Mouse (Mus musculus) liver, embryonic 16.5 days (tissue): Measurements from ENCODE around the gene Gfi1b. TPM values are rescaled to one million over a fixed set of nuclear protein-coding genes. Genes with fewer than 3 reads are reported as not detected.

Experiments
- ATAC-seq: fragments of 200-750 bp; cut with Nextera tagmentation; 2 replicates; pipeline ENCODE4 v1.8.0; 2017; ENCODE audit warnings: low read depth, mild to moderate bottlenecking, moderate number of reproducible peaks, moderate library complexity
- H3K27ac ChIP-seq: fragments of 300-500 bp; sonication (generic); 2 replicates; pipeline ENCODE4 v1.5.1; 2014; ENCODE audit warnings: mild to moderate bottlenecking, low read length
- H3K27me3 ChIP-seq: fragments of 300-500 bp; sonication (generic); 2 replicates; pipeline ENCODE4 v1.6.1; 2014; ENCODE audit warnings: low read depth, low read length, mixed read lengths; ENCODE audit not compliant: control insufficient read depth, insufficient read depth
- H3K36me3 ChIP-seq: fragments of 300-500 bp; sonication (generic); 2 replicates; pipeline ENCODE4 v1.6.1; 2014; ENCODE audit warnings: mild to moderate bottlenecking; ENCODE audit not compliant: control insufficient read depth, insufficient read depth
- H3K4me1 ChIP-seq: fragments of 300-500 bp; sonication (generic); 2 replicates; pipeline ENCODE4 v1.6.1; 2014; ENCODE audit warnings: low read depth, low read length, mixed read lengths; ENCODE audit not compliant: control insufficient read depth
- H3K4me2 ChIP-seq: fragments of 300-500 bp; sonication (generic); 2 replicates; pipeline ENCODE4 v1.6.1; 2014; ENCODE audit warnings: low read depth, low read length, mixed read lengths
- H3K4me3 ChIP-seq: fragments of 300-500 bp; sonication (generic); 2 replicates; pipeline ENCODE4 v1.5.1; 2014; ENCODE audit warnings: low read depth, mild to moderate bottlenecking, low read length
- H3K9ac ChIP-seq: fragments of 300-500 bp; sonication (generic); 2 replicates; pipeline ENCODE4 v1.6.1; 2014; ENCODE audit warnings: low read depth, low read length
- H3K9me3 ChIP-seq: fragments of 300-500 bp; sonication (generic); replicated peaks from 2 replicates; pipeline ENCODE4 v1.6.1; 2016; ENCODE audit warnings: low read length; ENCODE audit not compliant: control insufficient read depth
- WGBS: fragments of 180-500 bp; shearing (Covaris S2); extraction: QIAGEN DNeasy Blood & Tissue Kit; methylation state at CpG from one replicate; pipeline ENCODE4 v1.1.7; 2014; ENCODE audit not compliant: insufficient replicate concordance; 5-methylcytosine and 5-hydroxymethylcytosine counted together
- polyA plus RNA-seq: library from polyadenylated mRNA; unstranded; fragments of >200 nt; fragmentation: Nextera tagmentation; extraction: Ambion mirVana; gene quantifications from 2 replicates; pipeline ENCODE4 v1.2.1, GENCODE M21; 2015

The Gfi1b gene
- polyA plus RNA-seq, 1 experiment from 2014 or later: 88.7 TPM

GRCm38 (mm10) chr2:28598692-28599568 lies 22.9 kb downstream of the Gfi1b start:
- no peaks in the 10 kb centered on the region for H3K36me3 ChIP-seq
- WGBS: 16% methylated on average over 12 of the region's 12 CpGs
- H3K4me1 ChIP-seq: peaks cover 90% of the 10 kb centered on the region
- no peaks in the 10 kb centered on the region for H3K27me3 ChIP-seq
- peak overlapping the region; percentile 62 for H3K9ac ChIP-seq
- H3K4me2 ChIP-seq: peak overlapping the region; percentile 38
- ATAC-seq: no peak
- H3K9me3 ChIP-seq: 0 out of 2 replicates have a peak, but pooled peaks cover 2% of the 10 kb centered on the region
- no peak overlapping the region for H3K4me3 ChIP-seq
- peak overlapping the region; percentile 94 for H3K27ac ChIP-seq

DNA sequence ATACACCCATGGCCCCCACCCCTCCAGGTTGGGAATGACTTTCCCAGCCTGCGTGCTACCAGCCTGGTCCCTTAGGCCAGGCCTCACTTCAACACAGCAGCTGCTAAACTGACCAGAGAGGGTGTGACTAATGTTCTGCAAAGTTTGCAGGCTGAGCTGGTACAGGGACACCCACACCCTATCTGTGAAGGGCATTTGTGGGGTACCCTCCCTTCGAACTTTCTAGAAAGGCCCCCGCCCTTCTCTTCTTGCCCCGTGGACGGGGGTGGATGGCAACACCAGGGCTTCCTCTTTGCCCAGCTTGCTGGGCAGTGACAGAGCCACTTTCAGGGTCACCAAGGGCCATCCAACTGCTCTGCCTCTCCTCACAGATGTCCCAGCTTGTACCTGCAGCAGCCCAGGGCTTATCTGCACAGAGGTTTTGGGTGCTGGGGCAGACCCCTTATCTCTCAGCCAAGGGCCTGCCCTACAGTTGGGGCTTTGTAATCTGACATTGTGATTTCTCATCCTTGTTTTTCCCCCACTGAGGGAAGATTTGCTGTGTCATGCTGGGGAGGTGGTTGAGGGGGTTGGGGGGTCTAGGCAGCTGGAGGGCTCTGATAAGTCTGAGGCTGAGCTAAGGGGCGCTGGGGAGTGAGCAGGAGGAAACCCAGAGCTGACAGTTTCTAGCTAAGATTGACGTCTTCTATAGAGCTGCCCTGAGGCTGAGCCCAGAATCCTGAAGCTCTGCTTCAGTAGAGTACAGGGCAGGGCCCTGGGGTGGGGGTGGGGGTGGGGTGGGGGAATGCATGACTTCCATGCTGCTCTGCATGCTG lies 23.8 kb downstream of the Gfi1b start:
- Histone ChIP-seq H3K4me1 (peaks cover 84% of the 10 kb centered on the region), H3K27ac (peak overlapping the region; percentile 94), H3K4me2 (peak overlapping the region; percentile 38), H3K9me3 (0 out of 2 replicates have a peak, but pooled peaks cover 2% of the 10 kb centered on the region), H3K36me3 (no peaks in the 10 kb centered on the region), H3K4me3 (0 out of 2 replicates have a peak overlapping the region, but pooled peaks have one; percentile 0), H3K27me3 (no peaks in the 10 kb centered on the region), H3K9ac (peak overlapping the region; percentile 62)
- peak; percentile 74 for ATAC-seq
- WGBS: 16% methylated on average over 7 of the region's 7 CpGs

DNA sequence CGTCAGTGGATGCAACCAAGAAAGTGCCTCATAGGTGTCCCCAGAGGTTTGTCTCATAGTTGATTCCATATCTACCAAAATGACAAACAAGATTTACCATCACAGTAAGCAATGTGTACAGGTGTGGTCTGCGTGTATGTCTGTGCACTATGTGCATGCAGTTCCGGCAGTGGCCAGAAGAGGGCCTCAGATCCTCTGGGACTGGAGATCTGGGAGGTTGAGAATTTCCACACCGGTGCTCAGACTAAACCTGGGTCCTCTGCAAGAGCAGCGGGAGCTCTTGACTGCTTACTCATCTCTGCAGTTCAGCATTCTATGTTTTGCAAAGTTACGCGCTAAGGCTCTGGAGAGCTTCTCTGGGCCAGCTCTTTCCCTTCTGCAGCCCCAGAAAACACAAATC lies 24.8 kb downstream of the Gfi1b start:
- Histone ChIP-seq H3K36me3 (no peaks in the 10 kb centered on the region), H3K4me1 (peaks cover 75% of the 10 kb centered on the region), H3K4me2 (peak overlapping the region; percentile 38; the same call in 1 of the 2 replicates), H3K4me3 (no peak overlapping the region), H3K27me3 (no peaks in the 10 kb centered on the region), H3K9ac (no peak overlapping the region), H3K9me3 (0 out of 2 replicates have a peak, but pooled peaks cover 2% of the 10 kb centered on the region), H3K27ac (peak overlapping the region; percentile 94)
- no peak for ATAC-seq
- 69% methylated on average over 7 of the region's 7 CpGs for WGBS

DNA sequence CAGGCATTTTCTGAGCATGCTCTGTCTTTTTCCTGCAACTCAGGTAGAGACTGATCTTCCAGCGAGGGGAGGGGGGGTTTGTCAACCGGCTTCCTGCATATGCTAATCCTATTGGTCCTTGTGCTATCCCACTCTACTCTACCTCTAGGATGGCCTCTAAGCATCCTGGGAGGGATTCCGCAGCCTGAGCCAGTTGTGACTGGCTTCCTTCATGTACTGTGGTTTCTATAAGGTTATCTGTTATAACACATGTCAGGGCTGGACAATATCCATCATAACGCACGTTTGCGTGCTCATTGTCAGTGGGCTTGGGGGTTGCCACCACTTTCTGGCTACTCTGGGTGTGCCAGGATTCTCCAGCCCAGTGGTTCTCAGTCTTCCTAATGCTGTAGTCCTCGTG lies 25.8 kb downstream of the Gfi1b start:
- no peaks in the 10 kb centered on the region for H3K27me3 ChIP-seq
- H3K9ac ChIP-seq: peak overlapping the region; percentile 37
- peak overlapping the region; percentile 94 for H3K27ac ChIP-seq
- H3K4me1 ChIP-seq: peaks cover 66% of the 10 kb centered on the region
- 0 out of 2 replicates have a peak, but pooled peaks cover 2% of the 10 kb centered on the region for H3K9me3 ChIP-seq
- H3K4me2 ChIP-seq: peak overlapping the region; percentile 12; the same call in 1 of the 2 replicates
- peak; percentile 47 for ATAC-seq
- 19% methylated on average over 7 of the region's 7 CpGs for WGBS
- H3K4me3 ChIP-seq: no peak overlapping the region
- no peaks in the 10 kb centered on the region for H3K36me3 ChIP-seq

DNA sequence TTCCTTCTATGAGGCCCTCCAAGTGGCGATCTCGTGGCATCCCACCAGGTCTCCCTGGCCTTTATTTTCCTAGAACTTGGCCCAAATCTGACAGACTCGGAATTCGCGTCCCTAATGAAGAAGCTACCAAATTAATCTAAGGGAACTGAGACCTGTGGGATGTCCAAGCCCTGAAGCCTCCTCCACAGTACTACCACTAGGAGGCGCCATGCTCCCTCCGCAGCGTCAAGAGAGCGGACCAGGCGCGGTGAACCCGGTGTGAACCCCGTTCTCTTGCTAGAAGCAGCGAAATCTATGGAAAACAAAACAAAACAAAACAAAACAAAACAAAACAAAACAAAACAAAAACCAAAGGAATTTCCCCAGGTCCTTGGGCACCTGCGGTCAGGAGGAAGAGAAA lies 29.0 kb downstream of the Gfi1b start:
- WGBS: 4% methylated on average over 15 of the region's 15 CpGs
- H3K36me3 ChIP-seq: no peaks in the 10 kb centered on the region
- H3K27ac ChIP-seq: no peak overlapping the region
- peak overlapping the region; percentile 44 for H3K4me2 ChIP-seq
- 0 out of 2 replicates have a peak, but pooled peaks cover 2% of the 10 kb centered on the region for H3K9me3 ChIP-seq
- peak overlapping the region; percentile 13; the same call in 1 of the 2 replicates for H3K9ac ChIP-seq
- ATAC-seq: peak; percentile 37; the same call in 1 of the 2 replicates
- peaks cover 34% of the 10 kb centered on the region for H3K4me1 ChIP-seq
- H3K4me3 ChIP-seq: no peak overlapping the region; the same call in 1 of the 2 replicates
- no peaks in the 10 kb centered on the region for H3K27me3 ChIP-seq

- Histone ChIP-seq H3K4me2 (no peak overlapping the region), H3K9me3 (no peaks in the 10 kb centered on the region), H3K27ac (no peak overlapping the region), H3K36me3 (no peaks in the 10 kb centered on the region), H3K4me1 (peaks cover 20% of the 10 kb centered on the region), H3K27me3 (no peaks in the 10 kb centered on the region), H3K9ac (no peak overlapping the region), H3K4me3 (no peak overlapping the region)
- no peak for ATAC-seq
- 30% methylated on average over 2 of the region's 2 CpGs for WGBS
Observed at GRCm38 (mm10) chr2:28591479-28591878, 30.3 kb downstream of the Gfi1b start.

- Histone ChIP-seq H3K27me3 (no peaks in the 10 kb centered on the region), H3K4me3 (no peak overlapping the region), H3K4me2 (no peak overlapping the region), H3K27ac (no peak overlapping the region), H3K4me1 (peaks cover 5% of the 10 kb centered on the region), H3K36me3 (no peaks in the 10 kb centered on the region), H3K9me3 (no peaks in the 10 kb centered on the region), H3K9ac (no peak overlapping the region)
- WGBS: 7% methylated on average over 1 of the region's 1 CpGs
- ATAC-seq: no peak
Observed at GRCm38 (mm10) chr2:28588574-28588973, 33.2 kb downstream of the Gfi1b start.

GRCm38 (mm10) chr2:28585730-28586129 lies 36.1 kb downstream of the Gfi1b start:
- peaks cover 14% of the 10 kb centered on the region for H3K4me1 ChIP-seq
- H3K4me3 ChIP-seq: no peak overlapping the region
- no peak overlapping the region for H3K4me2 ChIP-seq
- H3K9ac ChIP-seq: no peak overlapping the region
- H3K36me3 ChIP-seq: no peaks in the 10 kb centered on the region
- no peaks in the 10 kb centered on the region for H3K9me3 ChIP-seq
- H3K27me3 ChIP-seq: no peaks in the 10 kb centered on the region
- ATAC-seq: no peak
- H3K27ac ChIP-seq: no peak overlapping the region
- WGBS: 34% methylated on average over 2 of the region's 2 CpGs
